Mouse (Mus musculus) thymus, adult 2 months (tissue): ENCODE measurements around the gene Rhov.

Experiments
- CTCF ChIP-seq: fragments of 200-500 bp; IDR thresholded peaks from 2 replicates; pipeline ENCODE4 v1.5.1; 2012; ENCODE audit warnings: mild to moderate bottlenecking, control low read depth, low read length, moderate library complexity, borderline replicate concordance; ENCODE audit not compliant: control insufficient read depth, poor library complexity, insufficient read depth; ENCODE audit errors: extremely low read depth
- POLR2A ChIP-seq: fragments of 200-500 bp; IDR thresholded peaks from 2 replicates; pipeline ENCODE4 v1.6.1; 2012; ENCODE audit warnings: mild to moderate bottlenecking, low read length, control low read depth, moderate library complexity; ENCODE audit not compliant: control insufficient read depth, poor library complexity, insufficient read depth; ENCODE audit errors: extremely low read depth

GRCm38 (mm10) chr2:119313780-119314479 is 42.9 kb upstream of the Rhov start:
- TF ChIP-seq CTCF (no peak), POLR2A (no peak)
